Mouse (Mus musculus) spleen, adult 2 months (tissue): Measurements from ENCODE around the gene Pcsk7. TPM values are rescaled to one million over a fixed set of nuclear protein-coding genes. Genes with fewer than 3 reads are reported as not detected.

Source experiments
- DNase-seq, 2 experiments: peaks; one replicate each; pipeline versions ENCODE4 v3.0.0 to v3.0.0-alpha.2; 2012 to 2021; ENCODE audit warnings: low spot score in 2 of 2, low read depth in 1 of 2
- H3K27ac ChIP-seq: fragments of 200-500 bp; 2 replicates; pipeline ENCODE4 v1.5.1; 2012; ENCODE audit warnings: low read length, inconsistent platforms; ENCODE audit not compliant: insufficient read depth
- H3K27me3 ChIP-seq: fragments of 200-500 bp; 2 replicates; pipeline ENCODE4 v1.6.1; 2012; ENCODE audit warnings: mild to moderate bottlenecking, moderate library complexity, low read length, inconsistent platforms; ENCODE audit not compliant: control insufficient read depth, insufficient read depth
- H3K36me3 ChIP-seq: fragments of 200-500 bp; 2 replicates; pipeline ENCODE4 v1.6.1; 2012; ENCODE audit warnings: mild to moderate bottlenecking, low read length, inconsistent platforms; ENCODE audit not compliant: control insufficient read depth, insufficient read depth
- H3K4me1 ChIP-seq: fragments of 200-500 bp; 2 replicates; pipeline ENCODE4 v1.6.1; 2011; ENCODE audit warnings: inconsistent platforms; ENCODE audit not compliant: control insufficient read depth, insufficient read depth, insufficient read length
- H3K4me3 ChIP-seq: fragments of 200-500 bp; 2 replicates; pipeline ENCODE4 v1.5.1; 2011; ENCODE audit warnings: mild to moderate bottlenecking, inconsistent platforms; ENCODE audit not compliant: insufficient read depth, insufficient read length; ENCODE audit errors: extremely low read depth
- CTCF ChIP-seq: fragments of 200-500 bp; IDR thresholded peaks from 2 replicates; pipeline ENCODE4 v1.5.1; 2011; ENCODE audit warnings: mild to moderate bottlenecking, inconsistent platforms; ENCODE audit not compliant: insufficient read depth, insufficient read length, insufficient replicate concordance; ENCODE audit errors: extremely low read depth
- POLR2A ChIP-seq: fragments of 200-500 bp; IDR thresholded peaks from 2 replicates; pipeline ENCODE4 v1.6.1; 2011; ENCODE audit warnings: low read depth, low read length, inconsistent platforms
- WGBS: fragments of 180-500 bp; shearing (Covaris S2); methylation state at CpG from one replicate; pipeline ENCODE4 v1.1.7; 2018; 5-methylcytosine and 5-hydroxymethylcytosine counted together
- polyA plus RNA-seq: library from polyadenylated mRNA; depleted of rRNA; stranded (reverse); fragments of >200 nt; gene quantifications from 2 replicates; pipeline ENCODE4 v1.2.3, GENCODE M21; 2012

Pcsk7 gene
- polyA plus RNA-seq, 1 experiment = 23.8 TPM

- no peak for DNase-seq
- TF ChIP-seq CTCF (no peak), POLR2A (no peak)
- Histone ChIP-seq H3K4me1 (peaks cover 25% of the 10 kb centered on the region), H3K36me3 (peaks cover 41% of the 10 kb centered on the region), H3K27ac (peak overlapping the region; percentile 93), H3K4me3 (no peak overlapping the region), H3K27me3 (no peaks in the 10 kb centered on the region)
- 81% methylated on average over 8 of the region's 8 CpGs for WGBS
These were observed 37.6 kb downstream of the Pcsk7 start for GRCm38 (mm10) chr9:45943628-45944505.

DNA sequence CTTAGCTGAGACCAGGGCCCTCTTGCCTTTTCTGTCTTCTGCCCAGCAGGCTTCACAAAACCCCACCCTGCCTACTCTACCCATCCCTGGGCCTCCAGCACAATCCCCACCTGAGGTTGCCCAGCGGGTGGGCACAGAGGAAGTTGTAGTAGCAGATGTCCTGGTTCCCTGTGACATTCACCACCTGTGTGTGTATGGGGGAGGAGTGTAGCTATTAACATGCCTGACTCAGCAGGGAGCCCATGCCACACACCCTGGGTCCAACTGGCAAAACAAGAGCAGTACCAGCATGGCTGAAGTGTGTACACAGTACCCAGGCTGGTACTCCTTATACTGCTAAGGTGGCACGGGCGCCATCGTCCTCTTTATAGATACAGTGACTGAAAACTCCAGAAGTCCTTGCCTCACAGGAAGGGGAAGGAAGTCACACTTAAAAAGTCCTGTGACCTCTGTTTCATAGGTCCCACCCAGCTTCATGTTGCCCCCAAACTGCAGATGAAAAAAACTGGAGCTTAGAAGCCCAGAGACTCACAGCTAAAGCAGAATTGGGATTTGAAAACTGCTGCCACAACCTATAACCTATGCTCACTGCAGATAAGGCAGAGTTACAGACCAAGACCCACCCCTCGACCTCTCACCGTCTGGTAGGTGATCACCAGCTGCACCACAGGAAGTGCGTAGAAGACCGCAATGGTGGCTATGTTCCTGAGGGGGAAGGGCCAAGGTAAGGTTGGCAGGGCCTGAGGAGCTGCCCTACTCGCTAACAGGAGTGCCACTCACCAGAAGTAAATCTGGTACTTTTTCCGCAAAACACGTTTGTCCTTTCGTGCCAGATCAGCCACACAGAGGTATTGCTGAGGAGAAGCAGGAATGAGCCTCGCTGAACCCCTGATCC, 38.5 kb downstream of the Pcsk7 start:
- no peak for TF ChIP-seq CTCF
- TF ChIP-seq POLR2A = peak; percentile 53
- Histone ChIP-seq H3K27me3 (no peaks in the 10 kb centered on the region), H3K36me3 (peaks cover 42% of the 10 kb centered on the region), H3K4me1 (peaks cover 25% of the 10 kb centered on the region), H3K4me3 (peak overlapping the region; percentile 23; the same call in 1 of the 2 replicates), H3K27ac (peak overlapping the region; percentile 93)
- peak; percentile 75 to 91 for DNase-seq
- WGBS = 13% methylated on average over 13 of the region's 13 CpGs

DNA sequence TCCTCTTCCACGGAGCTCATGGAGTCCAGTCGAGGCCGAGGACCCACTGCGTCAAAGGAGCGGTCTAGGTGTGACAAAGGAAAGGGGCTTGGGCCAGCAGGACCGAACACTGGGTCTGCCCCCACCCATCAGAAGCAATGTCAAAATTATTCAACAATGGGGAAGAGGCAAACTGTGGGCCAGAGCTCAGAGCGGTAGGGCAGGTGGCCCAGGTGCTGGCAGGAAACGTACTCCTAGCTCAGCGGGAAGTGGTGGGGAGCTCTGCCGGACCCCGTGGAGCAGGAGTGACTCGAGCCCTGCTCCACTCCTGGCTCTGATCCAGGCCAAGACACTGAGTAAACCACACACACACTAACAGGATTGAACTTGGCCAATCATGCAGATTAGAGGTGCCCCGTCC, 39.4 kb downstream of the Pcsk7 start:
- H3K4me1 ChIP-seq = peaks cover 25% of the 10 kb centered on the region
- H3K27me3 ChIP-seq = no peaks in the 10 kb centered on the region
- peak overlapping the region; percentile 93 for H3K27ac ChIP-seq
- H3K36me3 ChIP-seq = peaks cover 46% of the 10 kb centered on the region
- TF ChIP-seq POLR2A (no peak), CTCF (no peak)
- no peak for DNase-seq
- H3K4me3 ChIP-seq = no peak overlapping the region
- WGBS = 40% methylated on average over 13 of the region's 13 CpGs

- TF ChIP-seq CTCF (no peak), POLR2A (no peak)
- H3K4me3 ChIP-seq = no peak overlapping the region
- H3K27me3 ChIP-seq = no peaks in the 10 kb centered on the region
- H3K27ac ChIP-seq = peak overlapping the region; percentile 93
- peaks cover 41% of the 10 kb centered on the region for H3K36me3 ChIP-seq
- WGBS = 85% methylated on average over 16 of the region's 16 CpGs
- no peak for DNase-seq
- H3K4me1 ChIP-seq = peaks cover 25% of the 10 kb centered on the region
These were observed 40.0 kb downstream of the Pcsk7 start for GRCm38 (mm10) chr9:45946182-45946871.

DNA sequence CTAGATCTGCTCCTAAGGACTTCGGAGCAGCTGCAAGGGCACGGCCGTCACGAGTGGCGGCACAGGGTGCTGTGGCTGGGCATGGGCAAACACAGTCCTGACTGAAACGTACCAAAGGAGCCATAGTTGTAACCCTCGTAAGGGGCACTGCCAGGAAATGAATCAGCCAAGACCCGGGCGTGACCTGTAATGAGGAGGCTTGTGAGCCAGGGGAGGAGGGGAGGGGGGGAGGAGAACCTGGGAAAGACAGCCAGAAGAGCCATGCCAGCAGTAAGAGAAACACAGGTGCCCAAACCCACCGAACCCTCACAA, 40.5 kb downstream of the Pcsk7 start:
- H3K4me1 ChIP-seq = peaks cover 25% of the 10 kb centered on the region
- WGBS = 71% methylated on average over 10 of the region's 10 CpGs
- H3K36me3 ChIP-seq = peaks cover 39% of the 10 kb centered on the region

DNA sequence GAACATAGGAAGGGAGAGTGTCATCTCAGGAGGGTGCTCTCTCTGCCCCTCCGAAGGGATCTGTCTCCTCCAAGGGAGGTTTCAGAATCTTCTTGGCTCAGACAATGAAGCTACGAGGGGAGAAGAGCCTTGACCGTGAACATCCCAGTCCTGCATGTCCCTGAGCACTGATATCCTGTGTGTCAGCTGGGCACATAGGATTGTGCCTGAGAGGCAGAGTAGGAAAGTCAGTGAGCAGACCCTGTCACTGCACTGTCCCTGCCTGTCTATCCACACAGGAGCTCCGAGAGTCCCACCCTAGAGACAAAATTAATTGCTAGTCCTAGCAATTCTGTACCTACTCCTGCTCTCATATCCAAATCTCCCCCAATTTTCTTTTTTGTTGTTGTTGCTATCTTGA, 45.8 kb downstream of the Pcsk7 start:
- no peaks in the 10 kb centered on the region for H3K27me3 ChIP-seq
- WGBS = 87% methylated on average over 4 of the region's 4 CpGs
- TF ChIP-seq CTCF (no peak), POLR2A (no peak)
- DNase-seq = no peak
- H3K4me3 ChIP-seq = no peak overlapping the region
- H3K4me1 ChIP-seq = peaks cover 7% of the 10 kb centered on the region; the same call in 1 of the 2 replicates
- H3K36me3 ChIP-seq = peaks cover 23% of the 10 kb centered on the region
- H3K27ac ChIP-seq = no peak overlapping the region

More for the DNA sequence above, 40.5 kb downstream of the Pcsk7 start:
- Histone ChIP-seq H3K27me3 (no peaks in the 10 kb centered on the region), H3K27ac (no peak overlapping the region), H3K4me3 (no peak overlapping the region)
- no peak for TF ChIP-seq POLR2A
- TF ChIP-seq CTCF = no peak
- no peak for DNase-seq
